Mouse (Mus musculus) CH12.LX (cell line): Measurements from ENCODE around the gene Sirt6. TPM values are rescaled to one million over a fixed set of nuclear protein-coding genes. Genes with fewer than 3 reads are reported as not detected.
A peak's percentile ranks its signal among the peaks of the same experiment; 100 is the strongest.

Experiments
- DNase-seq: peaks from one replicate; pipeline ENCODE4 v3.0.0-alpha.2; 2013; ENCODE audit errors: extremely low read depth
- H3K27ac ChIP-seq: 2 replicates; pipeline ENCODE4 v1.5.1; 2012; ENCODE audit warnings: low read depth, mild to moderate bottlenecking, control low read depth, moderate library complexity; ENCODE audit not compliant: insufficient read depth
- H3K27me3 ChIP-seq: replicated peaks from 2 replicates; pipeline ENCODE3; 2012; ENCODE audit warnings: inconsistent platforms
- H3K36me3 ChIP-seq, 2 experiments: replicated peaks in 1 of 2; 2 replicates each; pipeline versions ENCODE3 to v1.6.1; 2012; ENCODE audit warnings: inconsistent platforms in 1 of 2, low read length in 1 of 2, mild to moderate bottlenecking in 1 of 2, mixed read lengths in 1 of 2, moderate library complexity in 1 of 2; ENCODE audit not compliant: control insufficient read depth in 1 of 2, insufficient read depth in 1 of 2
- H3K4me1 ChIP-seq, 2 experiments: 2 replicates each; pipeline ENCODE4 v1.6.1; 2012; ENCODE audit warnings: inconsistent platforms in 1 of 2, moderate library complexity in 1 of 2; ENCODE audit not compliant: insufficient read depth in 2 of 2, control insufficient read depth in 1 of 2
- H3K4me2 ChIP-seq: 2 replicates; pipeline ENCODE4 v1.6.1; 2012; ENCODE audit warnings: low read depth, mild to moderate bottlenecking, control low read depth; ENCODE audit not compliant: poor library complexity, insufficient read depth, severe bottlenecking
- H3K4me3 ChIP-seq, 3 experiments: fragments of 150-350 bp in 1 of 3; sonication (generic) in 1 of 3; replicated peaks in 1 of 3; 2 replicates each; pipeline versions ENCODE3 to v1.5.1; 2011 to 2012; ENCODE audit warnings: low read depth in 2 of 3, low read length in 2 of 3, mild to moderate bottlenecking in 2 of 3, moderate library complexity in 2 of 3, control low read depth in 1 of 3, improper control_type of control experiment in 1 of 3, inconsistent platforms in 1 of 3, mixed read lengths in 1 of 3; ENCODE audit not compliant: poor library complexity in 1 of 3
- H3K79me2 ChIP-seq: replicated peaks from 2 replicates; pipeline ENCODE4 v1.6.1; 2012; ENCODE audit warnings: mild to moderate bottlenecking, moderate library complexity; ENCODE audit not compliant: control insufficient read depth, poor library complexity, insufficient read depth, severe bottlenecking; ENCODE audit errors: extremely low read depth
- H3K9ac ChIP-seq: 2 replicates; pipeline ENCODE4 v1.6.1; 2012; ENCODE audit warnings: low read depth, mild to moderate bottlenecking, control low read depth, moderate library complexity; ENCODE audit not compliant: insufficient read depth
- H3K9me3 ChIP-seq: replicated peaks from 2 replicates; pipeline ENCODE3; 2012; ENCODE audit warnings: low read length, inconsistent platforms, mixed read lengths
- BHLHE40 ChIP-seq: IDR thresholded peaks from 2 replicates; pipeline ENCODE4 v1.6.1; 2011; ENCODE audit warnings: mild to moderate bottlenecking, low read depth, low read length, improper control_type of control experiment
- CHD1 ChIP-seq: IDR thresholded peaks from 2 replicates; pipeline ENCODE4 v1.6.1; 2012; ENCODE audit warnings: low read depth, low read length, improper control_type of control experiment, inconsistent platforms
- CHD2 ChIP-seq: IDR thresholded peaks from 2 replicates; pipeline ENCODE4 v1.6.1; 2011; ENCODE audit warnings: low read length, improper control_type of control experiment
- CTCF ChIP-seq, 2 experiments: IDR thresholded peaks in 1 of 2; conservative IDR thresholded peaks in 1 of 2; 2 replicates each; pipeline ENCODE4 v1.5.1; 2011 to 2012; ENCODE audit warnings: low read depth in 2 of 2, low read length in 2 of 2, improper control_type of control experiment in 1 of 2, inconsistent platforms in 1 of 2, mild to moderate bottlenecking in 1 of 2, moderate library complexity in 1 of 2
- E2F4 ChIP-seq: IDR thresholded peaks from 2 replicates; pipeline ENCODE4 v1.6.1; 2011; ENCODE audit warnings: low read depth, low read length, improper control_type of control experiment; ENCODE audit not compliant: insufficient replicate concordance
- ELF1 ChIP-seq: IDR thresholded peaks from 2 replicates; pipeline ENCODE4 v1.6.1; 2014; ENCODE audit warnings: low read depth, mild to moderate bottlenecking, inconsistent platforms, low read length, improper control_type of control experiment
- EP300 ChIP-seq: IDR thresholded peaks from 2 replicates; pipeline ENCODE4 v1.6.1; 2011; ENCODE audit warnings: low read length, improper control_type of control experiment
- ETS1 ChIP-seq: conservative IDR thresholded peaks from 2 replicates; pipeline ENCODE4 v1.6.1; 2012; ENCODE audit warnings: low read depth, mild to moderate bottlenecking, inconsistent platforms, low read length, improper control_type of control experiment, moderate library complexity
- IRF4 ChIP-seq: IDR thresholded peaks from 2 replicates; pipeline ENCODE4 v1.6.1; 2014; ENCODE audit warnings: low read depth, mild to moderate bottlenecking, inconsistent platforms, low read length, improper control_type of control experiment
- JUND ChIP-seq: conservative IDR thresholded peaks from 2 replicates; pipeline ENCODE4 v1.6.1; 2011; ENCODE audit warnings: low read depth, low read length, improper control_type of control experiment
- KAT2A ChIP-seq: IDR thresholded peaks from 2 replicates; pipeline ENCODE4 v1.6.1; 2012; ENCODE audit warnings: low read length, improper control_type of control experiment, inconsistent platforms; ENCODE audit not compliant: insufficient replicate concordance
- MAFK ChIP-seq: IDR thresholded peaks from 2 replicates; pipeline ENCODE4 v1.6.1; 2011; ENCODE audit warnings: low read length, improper control_type of control experiment; ENCODE audit not compliant: insufficient replicate concordance
- MAX ChIP-seq: IDR thresholded peaks from 2 replicates; pipeline ENCODE4 v1.6.1; 2011; ENCODE audit warnings: low read length, improper control_type of control experiment
- MAZ ChIP-seq: IDR thresholded peaks from 2 replicates; pipeline ENCODE4 v1.6.1; 2012; ENCODE audit warnings: low read depth, mild to moderate bottlenecking, inconsistent platforms, low read length, improper control_type of control experiment, moderate library complexity
- MEF2A ChIP-seq: IDR thresholded peaks from 2 replicates; pipeline ENCODE4 v1.6.1; 2014; ENCODE audit warnings: low read depth, mild to moderate bottlenecking, inconsistent platforms, low read length, improper control_type of control experiment, borderline replicate concordance
- MXI1 ChIP-seq: IDR thresholded peaks from 2 replicates; pipeline ENCODE4 v1.6.1; 2011; ENCODE audit warnings: mild to moderate bottlenecking, low read depth, low read length, improper control_type of control experiment
- MYC ChIP-seq: IDR thresholded peaks from 2 replicates; pipeline ENCODE4 v1.6.1; 2011; ENCODE audit warnings: low read depth, mild to moderate bottlenecking, improper control_type of control experiment, low read length
- NELFE ChIP-seq: IDR thresholded peaks from 2 replicates; pipeline ENCODE4 v1.6.1; 2011; ENCODE audit warnings: low read depth, low read length, improper control_type of control experiment
- NRF1 ChIP-seq: IDR thresholded peaks from 2 replicates; pipeline ENCODE4 v1.6.1; 2014; ENCODE audit warnings: low read depth, mild to moderate bottlenecking, inconsistent platforms, low read length, improper control_type of control experiment, moderate library complexity
- PAX5 ChIP-seq: IDR thresholded peaks from 2 replicates; pipeline ENCODE4 v1.6.1; 2012; ENCODE audit warnings: low read length, inconsistent platforms, mixed read lengths
- POLR2AphosphoS2 ChIP-seq: IDR thresholded peaks from 2 replicates; pipeline ENCODE4 v1.6.1; 2011; ENCODE audit warnings: low read depth, low read length, improper control_type of control experiment
- RAD21 ChIP-seq: IDR thresholded peaks from 2 replicates; pipeline ENCODE4 v1.6.1; 2011; ENCODE audit warnings: low read depth, mild to moderate bottlenecking, low read length, improper control_type of control experiment, moderate library complexity
- SIN3A ChIP-seq: IDR thresholded peaks from 2 replicates; pipeline ENCODE4 v1.6.1; 2012; ENCODE audit warnings: low read length, improper control_type of control experiment, inconsistent platforms
- SMC3 ChIP-seq: IDR thresholded peaks from 2 replicates; pipeline ENCODE4 v1.6.1; 2011; ENCODE audit warnings: low read depth, low read length, improper control_type of control experiment
- TCF12 ChIP-seq: IDR thresholded peaks from 2 replicates; pipeline ENCODE4 v1.6.1; 2014; ENCODE audit warnings: low read depth, mild to moderate bottlenecking, inconsistent platforms, low read length, improper control_type of control experiment
- UBTF ChIP-seq: IDR thresholded peaks from 2 replicates; pipeline ENCODE4 v1.6.1; 2012; ENCODE audit warnings: low read depth, mild to moderate bottlenecking, inconsistent platforms, low read length, improper control_type of control experiment, moderate library complexity
- USF1 ChIP-seq: IDR thresholded peaks from 2 replicates; pipeline ENCODE4 v1.6.1; 2014; ENCODE audit warnings: low read depth, mild to moderate bottlenecking, inconsistent platforms, low read length, improper control_type of control experiment
- USF2 ChIP-seq: conservative IDR thresholded peaks from 2 replicates; pipeline ENCODE4 v1.6.1; 2011; ENCODE audit warnings: low read depth, low read length, improper control_type of control experiment
- ZKSCAN1 ChIP-seq: IDR thresholded peaks from 2 replicates; pipeline ENCODE4 v1.6.1; 2012; ENCODE audit warnings: low read depth, inconsistent platforms, low read length, improper control_type of control experiment, borderline replicate concordance
- ZMIZ1 ChIP-seq: IDR thresholded peaks from 2 replicates; pipeline ENCODE4 v1.6.1; 2012; ENCODE audit warnings: low read depth, mild to moderate bottlenecking, inconsistent platforms, low read length, improper control_type of control experiment
- ZNF384 ChIP-seq: IDR thresholded peaks from 2 replicates; pipeline ENCODE4 v1.6.1; 2012; ENCODE audit warnings: low read depth, low read length, improper control_type of control experiment, inconsistent platforms
- dilution Hi-C: fragments of 300-500 bp; cut with MboI; formaldehyde crosslinking; loops from 2 replicates; pipeline ENCODE4 v1.14.3; 2020; ENCODE audit warnings: low sequenced_read_pairs; ENCODE audit not compliant: extremely low pct_unique_long_range_greater_than_20kb, extremely low pct_ligation_motif_present
- in situ Hi-C: fragments of 300-500 bp; cut with MboI; formaldehyde crosslinking; loops from 3 replicates; pipeline ENCODE4 v1.14.3; 2019; ENCODE audit warnings: low sequenced_read_pairs, low pct_ligation_motif_present, low pct_unique_long_range_greater_than_20kb, mixed read lengths
- polyA plus RNA-seq: library from polyadenylated mRNA; unstranded; fragments of >175 nt; gene quantifications from 2 replicates; pipeline ENCODE4 v1.2.1, GENCODE M21; 2012; ENCODE audit warnings: low read depth; ENCODE audit not compliant: insufficient read length
- total RNA-seq, 2 experiments: library from RNA; depleted of rRNA; stranded (reverse); fragments of 300-350 nt in 1 of 2; fragments of >200 nt in 1 of 2; gene quantifications; 2 replicates each; pipeline ENCODE4 v1.2.3; 2012 to 2014

The Sirt6 gene
- total and polyA plus RNA-seq, 3 experiments: 16.9 to 36.4 (median 17.8) TPM

- Histone ChIP-seq H3K79me2 (no peaks in the 10 kb centered on the region), H3K27me3 (peaks cover 24% of the 10 kb centered on the region), H3K27ac (peak overlapping the region; percentile 85), H3K4me2 (peak overlapping the region; percentile 47), H3K36me3 (peaks cover 9 to 27% of the 10 kb centered on the region in 2 experiments), H3K4me3 (peak overlapping the region; percentile 69 to 96 (median 78))
- TF ChIP-seq MEF2A (no peak), CHD2 (no peak), ZMIZ1 (no peak), CHD1 (no peak), POLR2AphosphoS2 (no peak), SMC3 (no peak), USF2 (no peak), NRF1 (no peak), MXI1 (no peak; the same call in 1 of the 2 replicates), MAFK (no peak), ZNF384 (no peak), RAD21 (no peak), E2F4 (no peak), MYC (no peak), ELF1 (no peak)
- TF ChIP-seq, all 38 proteins: peak for 0
- in situ Hi-C loops (no loop called here), dilution Hi-C loops (no loop called here)
- peak overlapping the region; percentile 69 for H3K9ac ChIP-seq
- no peak for DNase-seq
- peaks cover 17 to 36% of the 10 kb centered on the region in 2 experiments for H3K4me1 ChIP-seq
- no peaks in the 10 kb centered on the region for H3K9me3 ChIP-seq
Observed at GRCm38 (mm10) chr10:81627836-81628220, 231 bp upstream of the Sirt6 start.

GRCm38 (mm10) chr10:81626101-81626993, 1.2 kb downstream of the Sirt6 start:
- Histone ChIP-seq H3K9ac (peak overlapping the region; percentile 86), H3K27me3 (peaks cover 13% of the 10 kb centered on the region), H3K79me2 (no peaks in the 10 kb centered on the region), H3K36me3 (peaks cover 19 to 42% of the 10 kb centered on the region in 2 experiments), H3K4me3 (peak overlapping the region; percentile 69 to 96 (median 78)), H3K27ac (peak overlapping the region; percentile 85), H3K4me1 (peaks cover 17 to 36% of the 10 kb centered on the region in 2 experiments), H3K9me3 (no peaks in the 10 kb centered on the region), H3K4me2 (peak overlapping the region; percentile 55)
- dilution Hi-C loops (no loop called here), in situ Hi-C loops (no loop called here)
- DNase-seq: peak; percentile 94
- TF ChIP-seq CTCF (conservative IDR thresholded peaks at IDR 0.05 in 1 of 2, IDR thresholded peaks at IDR 0.05 in 1 of 2; ENCODE audit: low read depth in 2 of 2, low read length in 2 of 2) (no peak), USF2 (peak; percentile 90), MAZ (no peak), SIN3A (no peak; the same call in 1 of the 2 replicates), MAFK (no peak), EP300 (peak; percentile 10; the same call in 1 of the 2 replicates), MAX (peak; percentile 82), NELFE (peak; percentile 32), IRF4 (peak; percentile 89), UBTF (no peak), ELF1 (no peak), ZMIZ1 (no peak; the same call in none of the 2 replicates), KAT2A (no peak), MYC (no peak; the same call in none of the 2 replicates), USF1 (peak; percentile 91), MEF2A (no peak), BHLHE40 (peak; percentile 73), JUND (peak; percentile 60), TCF12 (peak; percentile 28), E2F4 (no peak), ETS1 (peak; percentile 46), PAX5 (no peak), ZKSCAN1 (no peak)
